Mouse (Mus musculus): ENCODE measurements at regions not wholly inside any gene's neighbourhood (a gene's known extent, or its start where the extent isn't known, plus 50 kb on each side); places are given as distances from the start of the nearest gene placed in this dataset.

GRCm38 (mm10) chr13:54847764-54848183, 58.6 kb downstream of the Tspan17 start:
- Histone ChIP-seq H3K27ac (no peak overlapping the region), H3K9ac (no peak overlapping the region), H3K4me1 (replicated peaks) (no peaks in the 10 kb centered on the region), H3K4me2 (no peak overlapping the region), H3K36me3 (no peaks in the 10 kb centered on the region), H3K9me3 (replicated peaks) (no peaks in the 10 kb centered on the region), H3K4me3 (replicated peaks) (no peak overlapping the region), H3K27me3 (no peaks in the 10 kb centered on the region)
- WGBS (ENCODE audit: insufficient replicate concordance) = 49% methylated on average over 3 of the region's 3 CpGs
- no peak for DNase-seq
- no peak for ATAC-seq (ENCODE audit: low read depth)

DNA sequence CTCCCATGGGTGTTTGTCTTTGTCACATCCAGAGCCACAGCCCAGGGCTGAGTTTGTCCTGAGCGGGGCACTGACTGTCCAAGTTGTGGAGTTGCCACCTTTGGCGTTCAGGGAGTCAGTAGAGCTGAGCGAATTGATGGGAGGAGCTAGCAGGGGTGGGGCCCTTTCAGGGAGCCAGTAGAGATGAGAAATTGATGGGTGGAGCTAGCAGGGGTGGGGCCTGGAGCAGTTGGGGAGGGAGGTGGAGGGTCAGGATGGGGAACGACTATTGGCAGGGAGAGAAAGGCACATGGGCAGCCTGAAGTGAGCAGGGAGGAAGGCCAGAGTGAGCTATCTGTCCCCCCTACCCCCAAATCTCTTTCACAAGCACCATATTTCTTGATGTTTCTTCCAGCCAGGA, 62.0 kb downstream of the Tspan17 start:
- H3K4me3 ChIP-seq (replicated peaks) = no peak overlapping the region
- no peak overlapping the region for H3K4me2 ChIP-seq
- no peaks in the 10 kb centered on the region for H3K27me3 ChIP-seq
- no peak overlapping the region for H3K9ac ChIP-seq
- no peak overlapping the region for H3K27ac ChIP-seq
- 39% methylated on average over 4 of the region's 4 CpGs for WGBS (ENCODE audit: insufficient replicate concordance)
- no peaks in the 10 kb centered on the region for H3K4me1 ChIP-seq (replicated peaks)
- no peaks in the 10 kb centered on the region for H3K9me3 ChIP-seq (replicated peaks)
- H3K36me3 ChIP-seq = no peaks in the 10 kb centered on the region
- no peak for ATAC-seq (ENCODE audit: low read depth)
- no peak for DNase-seq

DNA sequence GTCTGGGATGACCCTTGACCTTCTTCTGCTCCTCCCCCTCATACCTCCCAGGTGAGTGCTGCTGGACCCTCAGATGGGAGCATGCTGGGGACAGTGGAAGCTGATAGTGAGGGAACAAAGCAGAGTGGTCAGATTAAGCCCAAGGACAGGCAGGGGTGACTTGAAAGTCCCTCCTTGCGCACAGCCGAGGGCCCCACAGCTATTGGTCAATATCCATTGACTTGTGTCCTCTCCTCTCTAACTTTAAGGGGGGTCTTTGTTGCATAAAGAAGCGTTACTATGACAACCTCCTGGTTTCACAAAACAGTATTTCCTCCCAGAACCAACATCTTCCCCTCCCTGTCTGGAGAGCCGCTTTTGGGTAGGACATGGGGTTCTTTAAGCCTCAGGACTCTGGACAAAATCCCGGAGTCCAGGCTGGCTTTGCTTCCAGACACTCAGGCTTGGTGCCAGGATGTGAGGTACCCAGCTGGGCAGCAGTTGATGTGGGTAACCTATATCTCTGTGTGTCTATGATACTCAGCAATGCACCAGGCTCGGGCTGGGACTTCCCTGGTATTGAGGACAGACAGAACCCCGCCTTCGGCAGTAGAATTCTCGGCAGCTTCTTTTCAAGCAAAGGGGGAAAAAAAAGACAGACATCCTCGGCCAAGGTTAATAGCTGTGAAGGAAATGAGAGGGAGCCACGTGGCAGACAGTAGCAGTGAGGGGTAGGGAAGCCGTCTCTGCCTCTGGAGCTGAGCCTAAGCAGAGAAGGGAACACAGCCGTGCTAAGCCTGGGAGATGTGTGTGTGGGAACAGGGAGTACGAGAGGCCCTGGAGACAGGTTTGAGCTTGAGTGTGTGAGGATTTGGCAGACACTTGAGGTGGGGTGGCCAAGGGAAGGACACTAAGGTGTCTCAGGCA, 66.4 kb downstream of the Tspan17 start:
- no peak overlapping the region for H3K4me3 ChIP-seq (replicated peaks)
- H3K27ac ChIP-seq = no peak overlapping the region
- no peak overlapping the region for H3K4me2 ChIP-seq
- H3K9me3 ChIP-seq (replicated peaks) = no peaks in the 10 kb centered on the region
- ATAC-seq (ENCODE audit: low read depth) (no peak), DNase-seq (no peak)
- no peaks in the 10 kb centered on the region for H3K27me3 ChIP-seq
- no peak overlapping the region for H3K9ac ChIP-seq
- WGBS (ENCODE audit: insufficient replicate concordance) = 47% methylated on average over 14 of the region's 14 CpGs
- H3K36me3 ChIP-seq = no peaks in the 10 kb centered on the region
- no peaks in the 10 kb centered on the region for H3K4me1 ChIP-seq (replicated peaks)

DNA sequence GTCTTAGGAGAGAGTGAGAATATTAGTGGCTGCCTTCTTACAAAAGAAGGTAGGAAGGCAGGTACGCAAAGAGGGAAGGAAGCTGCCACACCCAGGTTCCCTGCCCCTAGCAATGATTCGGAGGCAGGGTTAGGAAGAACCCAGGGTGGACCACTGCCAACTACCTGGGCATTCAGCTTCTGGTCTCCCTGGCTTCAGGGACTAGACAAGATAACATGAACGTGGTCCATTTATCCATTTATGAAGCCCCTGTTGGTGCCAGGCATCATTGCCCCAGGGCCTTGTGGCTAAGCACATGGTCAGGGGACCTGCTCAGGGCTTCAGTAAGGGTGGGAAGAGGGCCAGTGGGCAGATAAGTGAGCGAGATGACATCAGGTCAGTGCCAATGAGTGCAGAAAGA, 73.8 kb downstream of the Tspan17 start:
- no peaks in the 10 kb centered on the region for H3K27me3 ChIP-seq
- no peak overlapping the region for H3K27ac ChIP-seq
- no peaks in the 10 kb centered on the region for H3K9me3 ChIP-seq (replicated peaks)
- H3K9ac ChIP-seq = no peak overlapping the region
- H3K4me1 ChIP-seq (replicated peaks) = no peaks in the 10 kb centered on the region
- 60% methylated on average over 4 of the region's 4 CpGs for WGBS (ENCODE audit: insufficient replicate concordance)
- no peak for ATAC-seq (ENCODE audit: low read depth)
- no peaks in the 10 kb centered on the region for H3K36me3 ChIP-seq
- DNase-seq = no peak
- no peak overlapping the region for H3K4me2 ChIP-seq
- no peak overlapping the region for H3K4me3 ChIP-seq (replicated peaks)

DNA sequence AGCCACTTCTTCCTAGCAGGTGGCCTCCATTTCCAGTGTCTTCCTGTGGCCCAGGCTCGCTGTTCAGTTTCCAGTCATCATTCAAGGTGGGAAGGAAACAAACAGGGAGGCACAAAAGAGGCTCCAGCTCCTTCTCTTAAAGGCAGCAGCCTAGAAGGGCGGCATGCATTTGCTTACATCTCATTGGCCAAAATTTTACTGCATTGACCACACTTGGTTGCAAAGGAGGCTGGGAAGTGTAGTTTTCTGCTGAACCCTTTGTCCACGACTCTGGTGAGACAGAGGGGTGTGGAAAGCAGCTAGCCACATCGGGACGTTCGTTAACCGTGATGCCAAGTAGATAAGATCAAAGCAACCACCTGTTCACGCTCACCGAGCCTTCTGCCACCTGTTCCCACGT, 74.9 kb downstream of the Tspan17 start:
- Histone ChIP-seq H3K4me1 (replicated peaks) (no peaks in the 10 kb centered on the region), H3K9me3 (replicated peaks) (no peaks in the 10 kb centered on the region), H3K9ac (no peak overlapping the region), H3K4me2 (no peak overlapping the region), H3K36me3 (no peaks in the 10 kb centered on the region), H3K27me3 (no peaks in the 10 kb centered on the region), H3K4me3 (replicated peaks) (no peak overlapping the region), H3K27ac (no peak overlapping the region)
- no peak for DNase-seq
- WGBS (ENCODE audit: insufficient replicate concordance) = 39% methylated on average over 10 of the region's 10 CpGs
- ATAC-seq (ENCODE audit: low read depth) = no peak

DNA sequence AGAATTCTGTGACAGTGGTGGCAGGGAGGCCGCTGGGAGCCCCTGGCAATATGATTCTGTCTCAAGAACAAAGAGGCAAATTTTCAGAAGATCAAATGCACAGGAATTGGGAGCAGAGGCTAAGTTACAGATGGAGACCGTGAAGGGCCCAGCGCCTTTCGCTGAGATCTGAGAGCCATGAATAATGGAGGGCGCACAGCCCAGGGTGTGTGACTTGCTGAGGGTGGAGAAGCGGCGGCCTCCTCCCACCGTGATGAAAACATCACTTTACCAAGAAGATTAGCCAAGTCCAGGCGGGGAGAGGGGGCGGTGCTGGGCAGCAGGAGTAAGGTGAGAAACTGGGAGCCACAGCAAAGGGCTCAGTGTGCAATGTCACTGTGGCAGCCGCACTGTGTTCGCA, 77.2 kb upstream of the Unc5a start:
- H3K27ac ChIP-seq = no peak overlapping the region
- no peaks in the 10 kb centered on the region for H3K4me1 ChIP-seq (replicated peaks)
- ATAC-seq (ENCODE audit: low read depth) (no peak), DNase-seq (no peak)
- H3K9me3 ChIP-seq (replicated peaks) = no peaks in the 10 kb centered on the region
- no peaks in the 10 kb centered on the region for H3K36me3 ChIP-seq
- H3K9ac ChIP-seq = no peak overlapping the region
- no peak overlapping the region for H3K4me2 ChIP-seq
- H3K4me3 ChIP-seq (replicated peaks) = no peak overlapping the region
- 33% methylated on average over 12 of the region's 12 CpGs for WGBS (ENCODE audit: insufficient replicate concordance)
- H3K27me3 ChIP-seq = peaks cover 61% of the 10 kb centered on the region

DNA sequence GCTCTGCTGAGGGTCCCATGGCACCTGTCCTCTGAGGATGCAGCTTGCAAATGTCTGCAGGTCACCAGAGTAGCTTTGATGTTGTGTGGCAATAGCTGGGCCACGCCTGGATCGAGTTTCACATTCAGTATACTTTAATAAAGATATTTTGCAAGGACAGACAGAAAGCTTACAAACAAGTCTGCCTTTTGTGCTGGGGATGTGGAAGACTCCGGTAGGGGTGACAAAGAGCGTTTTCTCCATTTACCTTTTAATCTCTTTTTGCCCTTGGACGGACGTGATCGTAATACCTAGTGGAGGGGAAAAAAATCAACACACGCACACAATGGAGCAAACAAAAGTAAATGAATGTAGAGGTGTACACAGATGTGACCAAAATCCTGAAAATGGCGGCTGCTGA, 75.3 kb upstream of the Unc5a start:
- Histone ChIP-seq H3K9ac (no peak overlapping the region), H3K4me1 (replicated peaks) (no peaks in the 10 kb centered on the region), H3K27me3 (peaks cover 61% of the 10 kb centered on the region), H3K4me2 (no peak overlapping the region), H3K36me3 (no peaks in the 10 kb centered on the region), H3K4me3 (replicated peaks) (no peak overlapping the region), H3K27ac (no peak overlapping the region), H3K9me3 (replicated peaks) (no peaks in the 10 kb centered on the region)
- whole genome bisulfite sequencing (ENCODE audit: insufficient replicate concordance) = 40% methylated on average over 9 of the region's 9 CpGs
- ATAC-seq (ENCODE audit: low read depth) (no peak), DNase-seq (no peak)

DNA sequence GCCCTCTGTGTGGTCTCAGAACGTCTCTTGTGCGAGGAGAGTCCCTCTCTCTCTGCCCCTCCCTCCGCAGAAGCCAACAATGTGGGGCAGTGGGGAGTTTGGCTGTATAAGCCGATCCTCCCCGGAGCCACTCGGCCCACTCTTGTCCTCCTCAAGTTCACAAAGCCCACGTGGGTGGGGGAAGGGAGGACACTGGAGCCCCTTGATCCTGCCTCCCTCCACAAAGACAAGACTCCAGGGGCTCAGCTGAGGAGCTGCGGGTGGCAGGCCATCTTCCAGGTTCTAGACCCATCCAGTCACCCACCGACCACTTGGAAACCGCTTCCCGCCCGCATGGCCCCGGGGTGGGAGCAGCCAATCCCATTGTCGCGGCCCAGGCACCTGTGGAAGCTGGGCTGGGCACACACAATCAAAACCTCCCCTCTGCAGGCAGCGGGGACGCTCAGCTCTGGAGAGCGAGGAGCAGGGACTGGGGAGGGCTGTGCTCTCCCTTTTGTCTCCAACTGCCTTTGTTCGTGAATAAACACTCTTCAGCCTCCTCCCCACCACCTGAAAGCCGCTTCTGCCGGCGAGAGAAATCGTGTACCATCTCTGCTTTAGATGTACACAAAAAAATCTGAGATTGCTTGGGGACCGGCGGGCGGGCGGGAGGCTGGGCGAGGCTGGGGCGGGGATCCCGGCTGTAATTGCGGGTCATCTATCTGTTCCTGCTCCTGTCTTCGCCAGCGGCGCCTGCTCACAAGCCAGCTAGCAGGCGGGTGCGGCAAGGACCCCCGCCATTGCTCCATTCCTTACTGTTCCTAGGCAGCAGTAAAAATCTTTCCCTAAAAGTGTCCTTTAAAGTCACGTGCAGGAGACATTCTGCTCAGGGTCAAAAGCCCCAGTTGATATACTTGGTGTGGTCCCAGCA, 74.7 kb upstream of the Unc5a start:
- ATAC-seq (ENCODE audit: low read depth) = no peak
- peaks cover 61% of the 10 kb centered on the region for H3K27me3 ChIP-seq
- H3K27ac ChIP-seq = no peak overlapping the region
- no peaks in the 10 kb centered on the region for H3K4me1 ChIP-seq (replicated peaks)
- H3K4me2 ChIP-seq = no peak overlapping the region
- H3K36me3 ChIP-seq = no peaks in the 10 kb centered on the region
- no peaks in the 10 kb centered on the region for H3K9me3 ChIP-seq (replicated peaks)
- H3K4me3 ChIP-seq (replicated peaks) = no peak overlapping the region
- 4% methylated on average over 38 of the region's 38 CpGs for WGBS (ENCODE audit: insufficient replicate concordance)
- no peak overlapping the region for H3K9ac ChIP-seq
- no peak for DNase-seq

DNA sequence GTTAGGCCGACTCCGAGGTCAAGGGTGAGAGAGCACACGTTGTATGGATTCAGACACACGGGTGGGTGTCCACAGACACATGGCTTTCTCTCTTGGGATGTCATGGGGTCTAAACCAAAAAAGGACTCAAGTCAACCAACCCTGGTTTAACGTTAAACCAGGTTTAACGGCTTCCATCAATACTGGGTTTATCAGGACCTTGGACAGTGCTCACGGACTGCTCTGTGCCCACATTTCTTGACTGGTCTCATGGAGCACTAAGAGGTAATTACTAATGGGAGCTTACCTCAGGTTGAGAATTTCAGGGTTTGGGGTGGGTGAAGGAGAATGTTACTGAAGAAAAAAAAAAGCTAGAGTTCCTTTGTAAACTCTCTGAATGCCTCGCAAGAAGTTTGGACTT, 72.7 kb upstream of the Unc5a start:
- WGBS (ENCODE audit: insufficient replicate concordance) = 24% methylated on average over 8 of the region's 8 CpGs
- Histone ChIP-seq H3K9ac (no peak overlapping the region), H3K27me3 (peaks cover 48% of the 10 kb centered on the region), H3K9me3 (replicated peaks) (no peaks in the 10 kb centered on the region), H3K27ac (no peak overlapping the region), H3K4me1 (replicated peaks) (no peaks in the 10 kb centered on the region), H3K36me3 (no peaks in the 10 kb centered on the region), H3K4me2 (no peak overlapping the region), H3K4me3 (replicated peaks) (no peak overlapping the region)
- no peak for ATAC-seq (ENCODE audit: low read depth)
- DNase-seq = no peak

DNA sequence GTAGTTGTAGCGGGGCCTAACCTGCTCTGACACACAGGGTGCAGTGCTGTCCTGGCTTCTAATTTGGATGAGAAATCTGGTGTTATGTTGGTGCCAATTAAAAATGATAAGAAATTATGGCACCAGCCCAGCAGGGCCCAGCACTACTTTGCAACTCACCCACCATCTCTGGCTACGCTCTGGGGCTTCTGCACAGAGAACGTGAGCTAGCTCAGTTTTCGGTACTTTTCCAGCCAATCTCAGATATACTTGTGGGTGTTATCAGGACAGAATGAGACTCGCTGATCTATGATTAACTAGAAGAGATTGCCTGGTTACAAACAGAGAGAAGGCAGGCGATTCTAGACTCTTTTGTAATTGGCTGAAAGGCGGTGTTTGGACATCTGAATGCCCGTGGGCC, 71.6 kb upstream of the Unc5a start:
- Histone ChIP-seq H3K27me3 (peaks cover 37% of the 10 kb centered on the region), H3K4me3 (replicated peaks) (no peak overlapping the region), H3K9ac (no peak overlapping the region), H3K27ac (no peak overlapping the region), H3K9me3 (replicated peaks) (no peaks in the 10 kb centered on the region), H3K36me3 (no peaks in the 10 kb centered on the region), H3K4me1 (replicated peaks) (no peaks in the 10 kb centered on the region), H3K4me2 (no peak overlapping the region)
- WGBS (ENCODE audit: insufficient replicate concordance) = 59% methylated on average over 8 of the region's 8 CpGs
- ATAC-seq (ENCODE audit: low read depth) = no peak
- no peak for DNase-seq

DNA sequence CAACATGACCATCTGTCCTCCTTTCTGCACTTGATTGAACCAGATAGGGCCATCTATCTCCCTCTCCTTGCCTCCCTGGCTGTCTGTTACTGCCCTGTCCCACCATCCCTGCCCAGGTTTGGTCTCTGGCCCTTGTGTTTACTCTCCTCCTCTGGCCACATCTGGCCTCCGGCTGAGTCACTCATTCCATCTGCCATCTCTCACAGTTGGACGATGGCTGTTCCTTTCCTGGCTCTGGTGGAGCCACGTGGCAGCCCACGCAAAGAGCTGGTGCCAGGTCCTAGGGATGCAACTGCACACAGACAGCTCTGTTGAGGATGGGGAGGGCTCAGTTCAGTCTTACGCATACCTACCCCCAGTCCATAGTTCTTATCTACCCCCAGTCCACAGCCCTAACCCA, 69.9 kb upstream of the Unc5a start:
- H3K4me1 ChIP-seq (replicated peaks) = no peaks in the 10 kb centered on the region
- H3K36me3 ChIP-seq = no peaks in the 10 kb centered on the region
- no peaks in the 10 kb centered on the region for H3K9me3 ChIP-seq (replicated peaks)
- WGBS (ENCODE audit: insufficient replicate concordance) = 58% methylated on average over 5 of the region's 5 CpGs
- no peak for DNase-seq
- no peak overlapping the region for H3K4me3 ChIP-seq (replicated peaks)
- H3K27me3 ChIP-seq = peaks cover 25% of the 10 kb centered on the region
- no peak overlapping the region for H3K4me2 ChIP-seq
- H3K9ac ChIP-seq = no peak overlapping the region
- H3K27ac ChIP-seq = no peak overlapping the region
- ATAC-seq (ENCODE audit: low read depth) = no peak

All from liver, embryonic 13.5 days (tissue).